Mouse (Mus musculus) heart, postnatal 0 days (tissue): Measurements from ENCODE around the gene Gm5565.
"Not testable (repeated sequence)": the region's sequence is repeated elsewhere in the genome, so short reads cannot be mapped to it uniquely, and the experiment has no call there.

ENCODE experiments used
- CTCF ChIP-seq: IDR thresholded peaks from 2 replicates; pipeline ENCODE4 v1.5.1; 2016; ENCODE audit warnings: antibody characterized with exemption, control low read depth, low read depth
- EP300 ChIP-seq: IDR thresholded peaks from 2 replicates; pipeline ENCODE4 v1.6.1; 2016; ENCODE audit warnings: antibody characterized with exemption, low read depth

DNA sequence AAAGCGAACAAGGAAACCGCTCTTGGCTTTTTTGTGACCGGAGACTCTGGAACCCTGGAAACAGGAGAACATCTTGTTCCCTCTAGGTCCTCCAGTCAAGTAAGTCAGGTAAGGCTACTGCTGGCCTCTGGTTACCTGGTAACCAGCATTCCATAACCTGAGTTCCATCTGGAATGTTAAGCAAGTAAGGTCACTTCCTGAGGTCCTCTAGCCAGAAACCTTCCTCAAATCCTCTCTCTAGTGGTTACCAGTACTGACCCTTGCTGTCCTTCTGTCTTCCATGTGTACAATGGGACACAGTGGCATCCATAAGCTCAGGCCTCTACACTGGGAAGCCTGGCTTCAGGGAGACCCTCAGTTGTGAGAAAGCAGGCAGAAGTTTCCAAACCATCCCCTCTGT lies at the start of gene Gm5565:
- TF ChIP-seq CTCF, EP300: not testable (repeated sequence)
